Mouse (Mus musculus) C2C12 (cell line): ENCODE measurements around the gene Pitpnm1. TPM values are rescaled to one million over a fixed set of nuclear protein-coding genes. Genes with fewer than 3 reads are reported as not detected.
"Not testable (repeated sequence)": the region's sequence is repeated elsewhere in the genome, so short reads cannot be mapped to it uniquely, and the experiment has no call there.

Source experiments
- H3K27me3 ChIP-seq: one replicate; pipeline ENCODE4 v1.6.1; 2011; ENCODE audit not compliant: control insufficient read depth, insufficient read depth, insufficient read length
- H3K36me3 ChIP-seq: one replicate; pipeline ENCODE4 v1.6.1; 2011; ENCODE audit not compliant: control insufficient read depth, insufficient read depth
- H3K4me3 ChIP-seq: one replicate; pipeline ENCODE4 v1.5.1; 2011; ENCODE audit warnings: mild to moderate bottlenecking, control low read depth; ENCODE audit not compliant: poor library complexity, insufficient read depth, severe bottlenecking
- H3K79me2 ChIP-seq: one replicate; pipeline ENCODE4 v1.6.1; 2011; ENCODE audit not compliant: control insufficient read depth, insufficient read depth
- H3K79me3 ChIP-seq: one replicate; pipeline ENCODE4 v1.6.1; 2011; ENCODE audit warnings: low read depth, control low read depth
- H3ac ChIP-seq: one replicate; pipeline ENCODE3; 2011; ENCODE audit warnings: low read depth; ENCODE audit not compliant: control insufficient read depth, insufficient read length
- CEBPB ChIP-seq: IDR thresholded peaks from one replicate; pipeline ENCODE4 v1.6.1; 2011; ENCODE audit warnings: low read depth, mild to moderate bottlenecking, control low read depth, moderate library complexity
- CTCF ChIP-seq: IDR thresholded peaks from one replicate; pipeline ENCODE4 v1.5.1; 2011; ENCODE audit not compliant: control insufficient read depth, insufficient read depth, insufficient read length
- FOSL1 ChIP-seq: IDR thresholded peaks from one replicate; pipeline ENCODE4 v1.8.0; 2011; ENCODE audit warnings: mild to moderate bottlenecking, low read length; ENCODE audit not compliant: poor library complexity, insufficient read depth, severe bottlenecking
- MAX ChIP-seq: IDR thresholded peaks from one replicate; pipeline ENCODE4 v1.6.1; 2011; ENCODE audit warnings: mild to moderate bottlenecking, control low read depth
- MYOD1 ChIP-seq: IDR thresholded peaks from one replicate; pipeline ENCODE4 v1.6.1; 2011; ENCODE audit warnings: low read depth; ENCODE audit not compliant: control insufficient read depth, insufficient read length
- MYOG ChIP-seq: IDR thresholded peaks from one replicate; pipeline ENCODE4 v1.6.1; 2011; ENCODE audit not compliant: control insufficient read depth, insufficient read length; ENCODE audit errors: extremely low read depth
- USF1 ChIP-seq: IDR thresholded peaks from one replicate; pipeline ENCODE4 v1.6.1; 2011; ENCODE audit warnings: low read depth, mild to moderate bottlenecking, control low read depth, moderate library complexity
- polyA plus RNA-seq: library from polyadenylated mRNA; unstranded; fragments of >200 nt; fragmentation: generic; extraction: Trizol; gene quantifications from one replicate; pipeline ENCODE4 v1.2.1, GENCODE M21; 2012; ENCODE audit warnings: missing spikeins

Pitpnm1 gene
- polyA plus RNA-seq, 1 experiment: 43.1 TPM

DNA sequence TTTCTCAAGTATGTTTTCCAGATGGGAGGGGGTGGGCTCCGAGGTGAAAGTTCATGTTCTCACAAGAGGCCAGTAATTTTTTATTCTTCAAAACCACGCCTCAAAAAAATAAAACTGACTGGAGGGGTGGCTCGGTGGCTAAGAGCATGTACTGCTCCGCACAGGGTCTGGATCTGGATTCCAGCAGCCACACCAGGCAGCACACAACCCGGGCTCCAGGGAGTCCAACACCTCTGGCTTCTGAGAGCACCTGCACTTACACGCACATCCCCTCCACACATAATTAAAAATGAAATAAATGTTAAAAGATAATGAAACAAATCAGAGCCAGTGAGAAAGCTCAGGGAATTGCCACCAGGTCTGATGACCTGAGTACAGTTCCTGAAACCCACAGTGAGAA is 33.5 kb upstream of the Pitpnm1 start:
- no peaks in the 10 kb centered on the region for H3K27me3 ChIP-seq
- no peaks in the 10 kb centered on the region for H3K36me3 ChIP-seq
- H3ac ChIP-seq: no peak overlapping the region
- H3K79me3 ChIP-seq: no peaks in the 10 kb centered on the region
- no peak for TF ChIP-seq CTCF
- no peak for TF ChIP-seq USF1
- TF ChIP-seq FOSL1: no peak
- no peak for TF ChIP-seq MYOD1
- no peak for TF ChIP-seq MYOG
- no peak for TF ChIP-seq CEBPB
- TF ChIP-seq MAX: no peak
- H3K79me2 ChIP-seq: no peaks in the 10 kb centered on the region
- no peak overlapping the region for H3K4me3 ChIP-seq

DNA sequence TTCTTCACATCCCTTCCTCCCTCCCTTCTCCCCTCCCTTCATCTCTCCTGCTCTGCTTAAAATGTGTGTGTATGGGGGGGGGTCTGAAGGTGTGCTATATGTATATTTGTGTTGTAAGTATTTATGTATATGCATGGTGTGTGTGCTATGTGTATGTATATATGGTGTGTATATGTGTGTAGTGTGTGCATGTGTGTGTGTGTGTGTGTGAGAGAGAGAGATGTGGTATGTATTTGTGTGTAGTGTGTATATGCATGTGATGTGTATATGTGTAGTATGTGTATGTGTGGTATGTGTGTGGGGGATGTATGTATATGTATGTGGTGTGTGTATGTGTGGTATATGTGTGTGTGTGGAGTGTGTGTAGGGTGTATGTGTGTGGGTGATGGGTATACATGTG is 32.9 kb upstream of the Pitpnm1 start:
- Histone ChIP-seq H3K79me3 (no peaks in the 10 kb centered on the region), H3K36me3 (no peaks in the 10 kb centered on the region), H3K27me3 (no peaks in the 10 kb centered on the region), H3K79me2 (no peaks in the 10 kb centered on the region), H3ac (no peak overlapping the region), H3K4me3 (no peak overlapping the region)
- TF ChIP-seq MYOD1 (no peak), CEBPB (no peak), USF1 (no peak), MAX (no peak), MYOG (no peak), CTCF (no peak), FOSL1 (no peak)

DNA sequence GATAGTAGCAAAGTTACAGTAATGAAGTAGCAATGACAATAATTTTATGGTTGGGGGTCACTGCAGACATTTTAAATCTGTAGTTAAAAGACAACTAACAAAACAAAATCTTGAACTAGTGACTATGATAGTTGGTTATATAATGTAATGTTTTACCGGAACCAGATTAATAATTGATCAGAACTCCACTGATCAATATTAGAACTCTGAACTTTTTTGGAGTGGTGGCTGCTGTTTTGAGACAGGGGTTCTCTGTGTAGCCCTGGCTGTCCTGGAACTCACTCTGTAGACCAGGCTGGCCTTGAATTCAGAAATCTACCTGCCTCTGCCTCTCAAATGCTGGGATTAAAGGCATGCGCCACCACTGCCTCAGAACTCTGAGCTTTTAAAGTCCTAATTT is 31.6 kb upstream of the Pitpnm1 start:
- not testable (repeated sequence) for H3K4me3 ChIP-seq, H3K27me3 ChIP-seq, H3K36me3 ChIP-seq, H3K79me2 ChIP-seq, H3K79me3 ChIP-seq, H3ac ChIP-seq

DNA sequence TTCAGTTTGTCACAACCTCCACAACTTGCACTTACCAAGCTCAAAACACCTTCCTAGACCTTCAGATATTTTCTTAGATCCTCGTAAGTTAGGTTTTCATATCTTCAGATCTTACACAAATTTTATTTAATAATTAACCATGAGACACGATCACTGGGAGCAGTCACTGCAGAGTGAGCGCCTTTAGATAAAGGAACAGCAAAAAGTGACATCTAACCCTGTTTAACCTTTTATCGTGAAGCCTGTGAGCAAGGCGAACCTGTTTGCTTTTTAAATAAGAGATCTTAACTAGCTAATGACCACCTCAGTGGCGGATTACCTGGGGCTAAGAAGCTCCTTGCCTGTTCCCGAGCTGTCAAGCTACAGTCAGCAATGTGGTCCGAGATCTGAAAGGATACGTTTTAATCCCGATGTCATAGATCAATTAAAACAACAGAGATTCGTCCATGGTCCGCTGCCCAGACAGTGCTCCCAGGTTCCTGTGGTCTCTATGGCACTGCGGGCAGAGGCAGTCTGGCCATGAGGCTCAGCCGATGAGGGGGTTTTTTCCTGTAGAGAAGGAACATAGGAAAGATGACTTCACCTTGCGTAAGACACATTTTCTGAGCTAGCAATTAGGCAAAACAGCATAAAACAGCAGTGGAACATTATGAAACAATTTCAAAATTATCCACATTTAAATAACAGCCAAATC is 30.9 kb upstream of the Pitpnm1 start:
- Histone ChIP-seq H3K27me3 (no peaks in the 10 kb centered on the region), H3K4me3 (no peak overlapping the region), H3ac (no peak overlapping the region), H3K36me3 (no peaks in the 10 kb centered on the region), H3K79me3 (no peaks in the 10 kb centered on the region), H3K79me2 (no peaks in the 10 kb centered on the region)
- TF ChIP-seq MAX (no peak), USF1 (no peak)

DNA sequence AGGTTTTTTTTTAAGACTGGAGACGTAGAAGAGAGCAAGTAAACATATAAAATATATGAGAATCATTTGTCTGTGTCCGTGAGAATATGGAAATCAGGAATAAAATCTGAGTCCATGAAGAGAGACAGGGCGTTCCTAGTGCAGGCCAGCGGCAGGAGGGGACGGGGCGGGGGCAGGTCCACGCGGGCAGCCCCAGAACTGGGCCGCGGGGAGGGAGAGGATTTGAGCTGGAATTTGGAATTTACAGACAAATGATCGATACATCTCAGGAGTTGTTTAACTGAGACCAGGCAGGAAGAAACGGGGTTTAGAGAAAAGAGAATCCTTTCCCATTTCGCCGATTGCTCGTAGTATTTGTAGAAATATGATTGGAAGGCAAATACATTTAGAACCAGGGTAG is 29.5 kb upstream of the Pitpnm1 start:
- H3K4me3 ChIP-seq: no peak overlapping the region
- no peak for TF ChIP-seq MAX
- no peak for TF ChIP-seq MYOG
- TF ChIP-seq CTCF: no peak
- no peak for TF ChIP-seq MYOD1
- TF ChIP-seq USF1: no peak
- no peak for TF ChIP-seq CEBPB
- TF ChIP-seq FOSL1: no peak
- no peaks in the 10 kb centered on the region for H3K79me2 ChIP-seq
- H3K36me3 ChIP-seq: no peaks in the 10 kb centered on the region
- H3K79me3 ChIP-seq: no peaks in the 10 kb centered on the region
- no peak overlapping the region for H3ac ChIP-seq
- H3K27me3 ChIP-seq: no peaks in the 10 kb centered on the region

DNA sequence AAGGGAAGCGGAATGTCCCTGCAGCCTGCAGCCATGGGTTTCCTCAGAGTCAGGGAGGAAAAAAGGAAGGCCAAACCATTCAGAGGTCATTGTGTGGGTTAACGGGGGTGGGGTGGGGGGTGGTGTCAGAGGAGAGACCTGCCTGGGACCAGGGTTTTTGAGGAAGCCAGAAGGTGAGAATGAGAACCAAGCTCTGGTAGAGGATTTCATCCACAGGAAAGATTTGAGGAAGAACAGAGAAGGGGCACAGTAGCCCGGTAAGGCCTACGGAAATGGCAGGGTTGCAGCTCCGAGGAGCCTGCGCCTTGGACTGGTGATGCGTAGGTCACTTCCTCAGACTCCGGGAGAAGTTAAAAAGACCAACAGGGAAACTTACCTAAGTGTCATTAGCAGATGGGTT is 29.0 kb upstream of the Pitpnm1 start:
- Histone ChIP-seq H3K79me2 (no peaks in the 10 kb centered on the region), H3ac (no peak overlapping the region), H3K4me3 (no peak overlapping the region), H3K79me3 (no peaks in the 10 kb centered on the region), H3K36me3 (no peaks in the 10 kb centered on the region), H3K27me3 (no peaks in the 10 kb centered on the region)
- TF ChIP-seq MYOD1 (no peak), FOSL1 (no peak), MYOG (no peak), MAX (no peak), CEBPB (no peak), USF1 (no peak), CTCF (no peak)
